Mouse (Mus musculus) ES-E14 (cell line): ENCODE measurements around the gene Kalrn. TPM values are rescaled to one million over a fixed set of nuclear protein-coding genes. Genes with fewer than 3 reads are reported as not detected.

Experiments used
- DNase-seq: peaks from one replicate; pipeline ENCODE4 v3.0.0-alpha.2; 2013; ENCODE audit warnings: low read depth, low spot score
- H3K27ac ChIP-seq: 2 replicates; pipeline ENCODE4 v1.5.1; 2012; ENCODE audit warnings: low read depth, mild to moderate bottlenecking, low read length, moderate library complexity, mixed read lengths; ENCODE audit not compliant: poor library complexity, insufficient read depth, severe bottlenecking
- H3K36me3 ChIP-seq: 2 replicates; pipeline ENCODE4 v1.6.1; 2012; ENCODE audit warnings: mild to moderate bottlenecking, low read length, moderate library complexity, mixed read lengths; ENCODE audit not compliant: control insufficient read depth, poor library complexity, insufficient read depth, severe bottlenecking
- H3K4me1 ChIP-seq, 2 experiments: fragments of 150-350 bp in 1 of 2; sonication (generic) in 1 of 2; 2 replicates each; pipeline ENCODE4 v1.6.1; 2012; ENCODE audit warnings: low read length in 2 of 2, mild to moderate bottlenecking in 1 of 2, mixed read lengths in 1 of 2; ENCODE audit not compliant: control insufficient read depth in 2 of 2, insufficient read depth in 2 of 2, poor library complexity in 1 of 2
- H3K4me3 ChIP-seq, 2 experiments: fragments of 150-350 bp in 1 of 2; sonication (generic) in 1 of 2; 2 replicates each; pipeline ENCODE4 v1.5.1; 2012; ENCODE audit warnings: low read length in 2 of 2, low read depth in 1 of 2, mild to moderate bottlenecking in 1 of 2, mixed read lengths in 1 of 2; ENCODE audit not compliant: insufficient read depth in 1 of 2, poor library complexity in 1 of 2, severe bottlenecking in 1 of 2
- H3K9ac ChIP-seq: 2 replicates; pipeline ENCODE4 v1.6.1; 2012; ENCODE audit warnings: low read depth, mild to moderate bottlenecking, low read length, mixed read lengths; ENCODE audit not compliant: poor library complexity, insufficient read depth, severe bottlenecking
- H3K9me3 ChIP-seq: fragments of 150-350 bp; sonication (generic); 2 replicates; pipeline ENCODE4 v1.6.1; 2012; ENCODE audit warnings: low read depth, mild to moderate bottlenecking, low read length; ENCODE audit not compliant: control insufficient read depth, insufficient read depth
- CHD2 ChIP-seq: IDR thresholded peaks from 2 replicates; pipeline ENCODE4 v1.6.1; 2014; ENCODE audit warnings: mild to moderate bottlenecking, low read depth, low read length, inconsistent platforms
- HCFC1 ChIP-seq: IDR thresholded peaks from 2 replicates; pipeline ENCODE4 v1.6.1; 2012; ENCODE audit warnings: low read length, inconsistent platforms, borderline replicate concordance; ENCODE audit not compliant: insufficient read depth
- MAFK ChIP-seq: IDR thresholded peaks from 2 replicates; pipeline ENCODE4 v1.6.1; 2014; ENCODE audit warnings: mild to moderate bottlenecking, low read depth, low read length, inconsistent platforms; ENCODE audit not compliant: insufficient read depth
- ZC3H11A ChIP-seq: IDR thresholded peaks from 2 replicates; pipeline ENCODE4 v1.6.1; 2012; ENCODE audit warnings: low read depth, mild to moderate bottlenecking, inconsistent platforms, low read length, borderline replicate concordance
- ZNF384 ChIP-seq: IDR thresholded peaks from 2 replicates; pipeline ENCODE4 v1.6.1; 2012; ENCODE audit warnings: low read depth, low read length, inconsistent platforms
- in situ Hi-C, 2 experiments: fragments of 600-800 bp; cut with MboI; formaldehyde crosslinking; loops; one replicate each; pipeline ENCODE4 v1.15.1; 2025; ENCODE audit warnings: low sequenced_read_pairs in 2 of 2, inconsistent platforms in 1 of 2; ENCODE audit not compliant: unreplicated experiment in 2 of 2
- total RNA-seq: library from RNA; depleted of rRNA; stranded (reverse); fragments of 300-350 nt; gene quantifications from 2 replicates; pipeline ENCODE4 v1.2.3, GENCODE M21; 2012

Kalrn gene
- total RNA-seq, 1 experiment = 15.7 TPM

- no peak overlapping the region for H3K27ac ChIP-seq
- in situ Hi-C loops = no loop called here
- no peaks in the 10 kb centered on the region for H3K36me3 ChIP-seq
- TF ChIP-seq ZC3H11A (no peak), CHD2 (no peak), MAFK (no peak), ZNF384 (no peak), HCFC1 (no peak)
- H3K4me1 ChIP-seq = no peaks in the 10 kb centered on the region
- no peak overlapping the region for H3K9ac ChIP-seq
- H3K4me3 ChIP-seq = no peak overlapping the region
- no peaks in the 10 kb centered on the region for H3K9me3 ChIP-seq
- DNase-seq = no peak
These were observed 275.2 kb downstream of the Kalrn start for GRCm38 (mm10) chr16:34297911-34298682.

- no peaks in the 10 kb centered on the region for H3K4me1 ChIP-seq
- H3K27ac ChIP-seq = no peak overlapping the region
- in situ Hi-C loops = no loop called here
- no peak overlapping the region for H3K9ac ChIP-seq
- H3K36me3 ChIP-seq = no peaks in the 10 kb centered on the region
- TF ChIP-seq MAFK (no peak), ZC3H11A (no peak), ZNF384 (no peak), HCFC1 (no peak), CHD2 (no peak)
- peak; percentile 44 for DNase-seq
- no peaks in the 10 kb centered on the region for H3K9me3 ChIP-seq
- no peak overlapping the region for H3K4me3 ChIP-seq
These were observed 278.8 kb downstream of the Kalrn start for GRCm38 (mm10) chr16:34294568-34294967.

GRCm38 (mm10) chr16:34293675-34294074 lies 279.7 kb downstream of the Kalrn start:
- TF ChIP-seq CHD2 (no peak), ZC3H11A (no peak), MAFK (no peak), HCFC1 (no peak), ZNF384 (no peak)
- Histone ChIP-seq H3K9me3 (no peaks in the 10 kb centered on the region), H3K4me1 (no peaks in the 10 kb centered on the region), H3K36me3 (no peaks in the 10 kb centered on the region), H3K27ac (no peak overlapping the region), H3K4me3 (no peak overlapping the region), H3K9ac (no peak overlapping the region)
- no peak for DNase-seq
- in situ Hi-C loops = no loop called here

GRCm38 (mm10) chr16:34289583-34289982 lies 283.7 kb downstream of the Kalrn start:
- no peaks in the 10 kb centered on the region for H3K4me1 ChIP-seq
- TF ChIP-seq CHD2 (no peak), ZC3H11A (no peak), HCFC1 (no peak), MAFK (no peak), ZNF384 (no peak)
- H3K9me3 ChIP-seq = no peaks in the 10 kb centered on the region
- no peak overlapping the region for H3K4me3 ChIP-seq
- DNase-seq = no peak
- H3K27ac ChIP-seq = no peak overlapping the region
- H3K9ac ChIP-seq = no peak overlapping the region
- H3K36me3 ChIP-seq = no peaks in the 10 kb centered on the region
- in situ Hi-C loops = no loop called here
